Mouse (Mus musculus) retina, postnatal 7 days (tissue): ENCODE data around the gene Mmel1.

ENCODE experiments used
- DNase-seq: peaks from one replicate; pipeline ENCODE4 v3.0.0-alpha.2; 2012; ENCODE audit warnings: low read depth, low spot score

Mmel1 gene

DNA sequence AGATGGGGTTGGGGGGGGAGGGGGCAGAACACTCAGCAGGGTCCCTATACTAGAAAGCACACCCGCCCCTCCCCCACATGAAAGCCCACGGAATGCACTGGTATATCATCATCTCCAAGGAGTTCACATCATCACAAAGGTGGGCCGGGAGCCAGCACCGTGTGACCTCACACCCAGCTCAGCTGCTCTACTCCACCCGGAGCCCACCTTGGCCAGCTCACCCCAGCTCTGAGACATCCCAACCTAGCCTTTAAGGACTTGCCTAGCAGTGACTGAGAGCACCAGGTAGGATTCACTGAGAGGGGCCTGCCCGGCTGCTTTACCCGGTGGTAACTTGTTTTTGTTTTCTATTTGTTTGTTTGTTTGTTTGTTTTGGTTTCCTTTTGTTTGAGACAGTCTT is at the start of gene Mmel1:
Gene Mmel1, plus strand, starts transcription at position 146 of the 400 bp plus-strand sequence.
- DNase-seq, result no peak

DNA sequence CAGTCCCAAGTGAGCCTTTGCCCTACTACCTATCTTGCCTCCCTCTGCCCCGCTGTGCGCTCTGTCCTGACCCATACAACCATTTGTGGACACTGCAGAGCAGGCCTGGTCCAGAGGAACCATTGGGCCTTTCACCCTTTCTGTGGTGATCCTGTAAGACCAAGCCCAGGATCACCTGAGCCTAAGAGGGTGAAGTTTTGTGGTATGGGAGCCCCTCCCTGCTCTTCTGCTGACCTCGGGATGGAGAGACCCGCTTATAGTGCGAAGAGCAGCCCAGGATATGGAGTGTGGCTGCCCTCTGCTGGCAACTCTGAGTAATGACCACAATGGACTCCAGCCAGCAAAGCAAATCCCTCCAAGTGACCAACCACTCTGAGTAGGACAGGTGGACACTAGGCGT is 43.7 kb upstream of the Mmel1 start:
- DNase-seq, result peak; percentile 69

DNA sequence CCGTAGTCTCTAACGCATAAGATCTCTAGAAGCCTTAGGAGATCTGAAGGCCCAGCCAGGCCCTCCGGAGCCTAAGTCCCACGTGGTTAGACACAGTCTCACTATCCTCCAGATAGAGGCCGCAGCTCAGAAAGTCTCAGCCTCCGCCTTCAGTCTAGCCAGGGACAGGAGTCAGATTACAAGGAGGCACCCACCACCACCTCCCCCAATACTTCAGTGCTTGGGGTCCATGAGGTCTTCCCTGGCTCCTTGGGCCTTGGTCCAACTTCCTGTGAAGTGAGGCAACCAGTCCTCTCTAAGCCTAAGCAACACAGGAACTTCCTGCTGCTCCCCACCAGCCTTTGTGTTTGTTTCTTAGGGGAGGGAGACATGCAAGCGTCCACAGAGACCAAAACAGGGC is 43.2 kb upstream of the Mmel1 start:
- DNase-seq, result no peak

DNA sequence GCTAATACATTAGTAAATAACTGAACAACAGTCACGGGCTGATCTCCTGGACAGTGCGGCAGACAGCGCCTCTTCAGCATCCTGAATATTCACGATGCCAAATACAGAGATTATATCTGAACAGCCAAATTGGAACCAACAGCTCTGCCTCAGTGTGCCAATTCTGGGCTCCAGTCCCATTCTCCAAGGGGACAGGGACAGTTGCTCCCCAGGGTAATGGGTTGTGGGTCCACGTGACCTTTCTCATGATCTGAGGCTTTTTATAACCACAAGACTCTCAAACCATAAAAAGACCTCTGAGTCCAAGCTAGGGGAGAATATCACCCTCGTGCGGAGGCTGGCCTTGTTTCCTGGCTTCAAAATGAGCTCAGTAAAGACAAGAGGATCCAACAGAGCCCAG is 42.2 kb upstream of the Mmel1 start:
- no peak for DNase-seq

DNA sequence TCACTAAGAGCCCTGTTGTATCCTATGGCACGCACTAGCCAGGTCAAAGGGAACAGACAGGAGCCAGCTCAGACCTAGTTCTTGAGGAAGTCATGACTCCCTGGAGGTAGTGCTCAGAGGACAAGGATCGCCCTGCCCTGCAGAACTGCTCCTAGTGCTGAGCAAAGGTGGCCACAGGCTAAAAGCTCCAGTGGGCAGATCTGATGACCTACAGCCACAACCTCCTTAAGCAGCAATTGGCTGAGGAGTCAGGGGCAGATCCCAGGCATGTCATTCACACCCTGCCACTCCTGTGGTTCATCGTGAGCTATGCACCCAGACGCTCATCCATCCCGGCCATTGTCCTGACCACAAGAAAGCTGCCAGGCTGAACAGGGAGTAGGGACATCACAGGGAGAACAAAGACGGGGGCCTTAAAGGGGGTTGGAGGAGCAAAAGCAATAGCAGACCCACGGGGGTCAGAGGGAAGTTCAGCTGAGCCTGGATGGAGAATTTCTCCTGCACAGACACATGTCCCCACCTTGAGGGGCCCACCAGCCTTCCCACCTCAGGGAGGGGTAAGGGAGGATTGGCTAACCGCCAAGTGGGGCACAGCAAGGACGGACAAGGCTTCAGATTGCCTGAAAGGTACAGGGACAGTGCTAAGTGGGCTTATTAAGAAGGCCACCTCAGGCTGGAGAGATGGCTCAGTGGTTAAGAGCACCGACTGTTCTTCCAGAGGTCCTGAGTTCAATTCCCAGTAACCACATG is 41.3 kb upstream of the Mmel1 start:
- DNase-seq, result no peak

DNA sequence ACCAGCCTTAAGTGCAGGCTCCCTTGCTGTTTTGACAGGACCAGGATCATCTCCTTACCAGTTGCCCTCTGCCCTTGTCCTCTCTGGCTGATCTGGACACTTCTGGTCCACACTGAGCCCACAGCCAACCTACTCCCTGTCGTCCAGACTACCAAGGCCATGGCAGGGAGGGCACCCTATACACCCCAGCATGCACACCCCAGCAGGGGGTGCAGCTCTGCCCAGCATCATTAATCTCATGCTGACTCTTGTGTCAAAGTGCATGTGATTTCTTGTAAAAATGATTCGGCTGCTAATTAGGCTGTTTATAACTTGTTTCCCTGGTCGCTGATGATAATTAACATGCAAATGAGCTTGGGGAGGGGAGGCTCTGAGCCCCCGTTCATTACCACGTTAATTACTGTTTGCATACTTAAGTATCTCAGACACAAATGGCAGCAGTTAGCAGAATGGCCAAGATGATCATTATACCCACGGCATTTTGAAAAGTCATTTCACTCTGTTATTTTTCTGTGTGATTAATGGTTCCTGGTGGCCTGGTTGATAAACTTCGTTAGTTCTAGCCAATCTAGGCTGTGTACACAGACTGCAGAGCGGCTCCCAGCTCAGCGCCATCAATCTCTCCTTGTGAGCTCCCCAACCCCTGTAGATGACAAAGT is 37.3 kb upstream of the Mmel1 start:
- no peak for DNase-seq

DNA sequence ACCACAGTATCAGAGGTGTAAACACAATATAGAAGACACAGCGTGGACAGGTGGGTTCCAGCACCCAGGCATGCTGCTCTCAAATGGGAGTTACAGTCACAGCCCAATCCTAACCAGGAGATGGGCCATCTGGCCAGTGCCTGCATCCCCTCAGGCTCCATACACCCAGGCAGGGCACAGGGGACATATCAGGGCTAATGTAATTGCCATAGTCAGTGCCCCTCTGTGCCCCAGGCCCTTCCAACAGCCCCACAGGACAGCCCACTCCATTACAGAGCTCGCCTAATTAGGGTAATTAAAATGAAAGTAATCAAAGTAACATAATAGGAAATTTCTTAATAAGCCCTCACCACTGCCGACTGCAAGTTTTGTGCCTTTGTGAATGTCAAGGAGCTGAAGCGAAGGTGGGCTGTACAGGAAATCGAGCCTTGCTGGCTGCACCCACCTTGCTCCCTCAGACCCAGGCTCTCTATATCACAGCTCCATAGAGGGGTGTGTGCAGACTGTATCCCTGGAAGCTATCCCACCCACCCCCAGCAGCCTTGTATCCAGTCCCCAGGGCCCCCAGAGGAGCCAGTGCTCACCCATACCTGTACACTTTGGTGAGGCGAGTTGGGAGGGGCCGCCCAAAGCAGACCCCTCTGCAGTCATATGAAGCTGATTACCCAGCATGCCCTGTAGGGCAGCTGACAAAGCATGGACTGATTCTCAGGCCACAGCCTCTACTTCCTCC is 33.0 kb upstream of the Mmel1 start:
- no peak for DNase-seq

DNA sequence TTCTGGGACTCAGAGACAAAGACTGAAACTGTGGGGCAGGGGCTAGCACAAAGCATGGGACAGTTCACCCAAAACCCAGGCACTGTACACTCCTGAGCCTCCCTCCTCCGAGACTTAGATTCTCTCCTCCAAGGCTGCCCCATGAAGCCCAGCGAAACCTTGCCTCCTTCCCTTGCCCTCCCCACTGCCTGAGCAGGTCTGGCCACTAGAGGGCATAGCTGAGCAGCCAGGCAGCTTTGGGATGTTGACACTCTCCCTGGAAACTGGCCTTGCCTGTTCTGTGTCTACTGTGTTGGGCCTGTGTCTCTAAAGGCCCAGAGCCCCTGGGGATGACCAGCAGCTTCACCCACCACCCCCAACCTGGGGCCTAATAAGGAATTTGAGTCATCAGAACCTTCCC is 32.2 kb upstream of the Mmel1 start, which contains the start of gene Ttc34:
Gene Ttc34, plus strand, starts transcription at position 290 of the 400 bp plus-strand sequence.
- no peak for DNase-seq

DNA sequence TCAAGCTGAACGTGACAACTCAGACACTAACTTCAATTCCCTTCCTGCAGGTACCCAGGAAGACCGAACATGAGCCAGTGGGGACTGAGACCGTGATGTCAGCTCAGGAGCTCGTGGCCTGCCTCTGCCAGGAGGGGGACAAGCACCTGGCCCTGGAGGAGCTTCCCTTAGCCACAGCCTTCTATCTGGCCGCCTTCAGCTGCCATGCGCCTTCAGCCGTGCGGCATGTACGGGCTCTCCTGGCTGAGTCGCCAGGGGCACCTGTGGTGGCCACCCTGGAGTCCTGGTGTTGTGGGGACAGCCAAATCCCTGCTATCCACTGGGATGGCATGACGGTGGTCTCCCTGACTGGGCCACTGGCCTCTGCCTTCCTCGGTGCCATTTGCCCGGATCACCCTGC is 30.6 kb upstream of the Mmel1 start:
- DNase-seq, result no peak

DNA sequence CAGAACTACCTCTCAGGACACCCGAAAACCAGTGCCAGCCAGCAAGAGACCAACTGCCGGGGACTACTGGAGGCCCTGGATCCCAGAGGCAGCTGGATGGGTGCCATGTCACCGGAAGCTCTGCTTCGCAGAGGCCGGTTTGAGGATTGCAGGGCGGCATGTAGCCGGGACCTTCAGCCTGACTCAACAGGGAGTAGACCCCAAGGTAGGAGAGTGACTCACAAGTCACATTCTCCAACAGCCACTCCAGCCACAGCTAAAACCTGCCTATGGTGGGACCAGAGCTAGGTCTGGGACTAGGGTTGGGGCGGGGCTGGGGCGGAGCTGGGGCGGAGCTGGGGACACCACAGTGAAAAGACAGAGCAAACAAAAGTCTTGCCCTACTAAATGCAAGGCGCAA is 30.0 kb upstream of the Mmel1 start:
- DNase-seq, result no peak

DNA sequence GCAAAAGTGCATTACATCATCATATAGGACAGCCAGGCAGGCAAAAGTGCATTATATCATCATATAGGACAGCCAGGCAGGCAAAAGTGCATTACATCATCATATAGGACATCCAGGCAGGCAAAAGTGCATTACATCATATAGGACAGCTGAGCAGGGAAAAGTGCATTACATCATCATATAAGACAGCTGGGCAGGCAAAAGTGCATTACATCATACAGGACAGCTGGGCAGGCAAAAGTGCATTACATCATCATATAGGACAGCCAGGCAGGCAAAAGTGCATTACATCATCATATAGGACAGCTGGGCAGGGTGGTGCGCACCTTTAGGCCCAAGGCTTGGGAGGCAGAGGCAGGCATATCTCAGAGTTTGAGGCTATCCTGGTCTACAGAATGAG is 16.7 kb upstream of the Mmel1 start:
- no peak for DNase-seq

DNA sequence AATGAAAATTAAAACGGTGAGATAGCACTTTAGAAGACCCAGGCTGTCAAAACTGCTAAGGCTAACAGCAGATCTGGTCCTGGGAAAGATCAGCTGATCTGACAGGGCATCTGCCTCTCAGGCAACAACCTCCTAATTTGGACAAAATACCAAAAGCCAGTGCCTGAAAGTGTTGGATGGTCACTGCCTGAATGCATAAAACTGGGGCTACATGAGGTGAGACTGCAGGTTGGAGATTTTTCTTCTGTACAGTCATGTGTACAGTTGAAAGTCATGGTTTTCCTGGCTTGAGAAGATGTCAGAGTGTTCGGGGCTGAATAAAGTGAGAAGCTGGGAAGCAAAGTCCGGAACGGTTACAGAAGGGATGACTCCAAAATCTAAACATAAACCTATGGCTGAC is 15.5 kb upstream of the Mmel1 start:
- no peak for DNase-seq

DNA sequence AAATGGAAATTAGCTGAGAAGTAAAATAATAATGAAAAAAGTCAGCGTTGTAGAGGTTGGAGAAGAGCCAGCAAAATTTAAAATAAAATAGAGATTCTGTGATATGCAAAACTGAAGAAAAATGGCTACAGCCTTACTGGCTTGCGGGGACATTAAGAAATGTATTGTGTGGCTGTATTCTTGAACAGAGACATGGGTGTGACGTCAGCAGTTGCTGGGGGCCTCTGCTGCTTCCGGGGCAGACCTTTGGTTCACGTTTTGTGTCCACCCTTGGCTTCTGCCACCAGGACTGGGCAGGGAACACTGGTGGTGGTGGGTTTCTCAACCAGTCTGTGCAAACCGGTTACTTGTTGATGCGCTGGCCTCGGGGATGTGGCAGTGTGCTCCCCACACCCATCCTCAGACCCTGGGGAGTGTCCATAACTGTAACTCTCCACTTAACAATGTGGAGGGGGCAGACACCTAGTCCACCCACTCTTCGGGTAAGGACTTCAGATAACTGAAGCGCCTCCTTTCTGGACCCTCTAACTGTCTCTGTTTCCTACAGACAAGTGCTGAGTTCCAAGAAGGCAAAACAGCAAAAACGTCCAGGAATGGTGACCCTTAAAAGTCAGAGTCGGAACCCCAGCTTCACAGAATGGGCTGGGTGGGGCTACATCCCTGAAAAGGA is 14.6 kb upstream of the Mmel1 start:
- DNase-seq, result no peak

DNA sequence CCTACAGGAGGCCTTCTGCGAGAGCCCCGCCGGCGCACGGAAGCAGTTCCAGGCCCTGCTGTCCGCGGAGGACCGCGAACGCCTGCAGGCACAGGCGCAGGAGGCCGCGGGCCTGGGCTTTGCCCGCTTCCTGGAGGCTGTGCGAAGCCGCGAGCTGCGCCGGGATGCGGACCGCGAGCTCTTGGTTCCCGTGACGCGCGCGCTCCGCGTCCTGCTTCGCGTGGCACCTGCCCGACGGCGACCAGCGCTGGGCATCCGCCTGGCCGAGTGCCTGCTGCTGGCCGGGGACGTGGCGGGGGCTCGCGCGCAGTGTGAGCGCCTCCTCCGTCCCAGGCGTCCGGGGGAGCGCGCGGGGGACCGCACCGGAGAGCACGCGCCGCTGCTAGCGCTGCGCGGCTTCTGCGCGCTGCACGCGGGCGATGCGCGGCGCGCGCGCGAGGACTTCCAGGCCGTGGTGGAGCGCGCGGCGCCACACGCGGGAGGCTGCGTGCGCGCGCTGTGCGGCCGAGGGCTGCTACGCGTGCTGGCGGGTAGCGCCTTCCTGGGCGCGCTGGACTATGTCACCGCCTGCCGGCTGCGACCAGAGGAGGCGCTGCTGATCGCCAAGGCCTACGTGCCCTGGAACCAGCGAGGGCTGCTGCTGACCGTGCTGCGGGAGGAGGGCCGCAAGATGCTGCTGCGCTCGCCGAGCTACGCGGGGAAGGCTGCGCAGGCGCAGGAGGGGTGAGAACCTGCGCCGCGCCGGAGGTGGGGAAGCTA is 13.5 kb upstream of the Mmel1 start:
- DNase-seq, result peak; percentile 88

DNA sequence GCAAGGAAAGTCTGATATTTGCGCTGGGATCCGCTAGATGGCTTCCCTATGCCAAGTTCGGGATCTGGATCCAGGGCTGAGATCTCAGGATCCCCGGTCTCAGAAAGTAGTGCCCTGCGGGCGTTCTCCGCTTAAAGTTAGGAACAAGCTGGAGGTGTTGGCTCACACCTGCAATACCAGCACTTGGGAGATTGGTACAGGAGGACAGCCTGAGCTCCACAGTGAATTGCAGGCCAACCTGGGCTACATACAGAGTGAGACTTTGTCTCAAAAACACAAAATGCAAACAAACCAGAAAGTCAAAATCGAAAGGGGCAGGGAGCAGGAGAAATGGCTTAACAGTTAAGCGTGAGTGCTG is 12.9 kb upstream of the Mmel1 start:
- DNase-seq, result no peak

DNA sequence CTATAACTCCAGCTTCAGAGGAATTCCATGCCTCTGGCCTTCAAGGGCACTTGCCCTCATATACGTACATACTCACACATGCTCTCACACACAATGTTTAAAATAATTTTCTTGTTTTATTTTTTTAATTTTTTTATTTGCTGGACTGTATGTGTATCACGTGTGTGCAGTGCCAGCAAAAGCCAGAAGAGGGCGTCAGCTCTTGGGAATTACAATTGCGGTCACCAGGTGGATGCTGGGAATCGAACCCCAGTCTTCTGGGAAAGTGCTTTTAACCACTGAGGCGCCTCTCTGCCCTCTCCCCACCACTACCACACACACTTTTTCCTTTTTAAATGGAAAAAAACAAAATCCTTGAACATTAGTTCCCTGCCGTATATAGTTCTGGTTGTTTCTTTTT is 12.5 kb upstream of the Mmel1 start:
- DNase-seq, result no peak

DNA sequence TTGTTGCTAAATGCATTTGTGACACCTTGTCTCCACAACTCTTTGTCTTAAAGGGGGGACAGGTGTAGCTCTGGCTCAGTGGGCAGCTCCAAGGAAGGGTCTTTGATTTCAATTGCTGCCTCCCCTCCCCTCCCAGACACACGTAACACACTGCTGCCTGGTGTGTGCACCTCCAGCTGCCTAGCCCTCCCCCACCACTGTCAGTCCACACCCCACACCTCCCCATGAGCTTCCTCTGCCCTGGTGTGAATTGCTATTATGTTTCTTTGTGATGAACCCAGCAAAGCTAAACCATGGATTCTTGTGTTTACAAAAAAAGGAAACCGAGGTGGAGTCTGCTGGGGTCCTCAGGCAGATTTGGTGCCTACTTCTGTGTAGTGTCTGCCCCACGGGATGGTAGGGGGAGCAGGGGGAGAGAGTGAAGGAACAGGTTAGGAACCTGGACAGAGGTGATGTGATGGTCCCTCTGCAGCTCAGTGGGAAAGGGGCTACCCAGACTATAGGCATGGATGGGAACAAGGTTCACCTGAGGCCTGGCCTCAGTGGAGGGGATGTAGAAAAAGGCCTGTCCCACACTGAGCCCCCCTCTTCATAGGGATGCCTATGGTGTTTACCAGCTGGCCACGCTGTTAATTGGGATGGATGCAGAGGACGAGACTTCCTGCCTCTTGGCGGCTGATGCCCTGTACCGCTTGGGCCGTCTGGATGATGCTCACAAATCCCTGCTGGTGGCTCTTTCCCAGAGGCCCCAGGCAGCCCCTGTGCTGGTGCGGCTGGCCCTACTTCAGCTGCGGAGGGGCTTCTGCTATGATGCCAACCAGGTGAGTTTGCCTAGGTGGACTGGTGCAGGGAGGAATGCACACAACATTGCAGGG is 11.8 kb upstream of the Mmel1 start:
- no peak for DNase-seq

DNA sequence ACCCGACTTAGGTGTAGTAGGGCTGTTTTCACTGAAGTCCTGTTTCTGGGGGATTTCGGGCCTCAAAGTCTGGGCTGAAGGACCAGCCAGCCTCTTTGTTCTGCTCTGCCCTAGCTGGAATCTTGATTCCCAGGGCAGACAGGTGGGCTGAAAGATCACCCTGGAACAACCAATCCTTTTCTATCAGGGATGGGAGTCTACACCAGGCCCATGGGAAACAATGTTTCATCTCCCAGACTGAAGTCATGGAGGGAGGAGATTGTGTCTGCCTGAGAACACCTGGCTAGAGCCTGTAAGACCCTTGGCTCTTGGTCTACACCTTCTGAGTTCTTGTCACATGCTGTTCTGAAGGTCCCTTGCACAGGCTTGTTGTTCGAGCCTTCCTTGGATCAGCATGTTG is 10.8 kb upstream of the Mmel1 start:
- DNase-seq, result no peak

DNA sequence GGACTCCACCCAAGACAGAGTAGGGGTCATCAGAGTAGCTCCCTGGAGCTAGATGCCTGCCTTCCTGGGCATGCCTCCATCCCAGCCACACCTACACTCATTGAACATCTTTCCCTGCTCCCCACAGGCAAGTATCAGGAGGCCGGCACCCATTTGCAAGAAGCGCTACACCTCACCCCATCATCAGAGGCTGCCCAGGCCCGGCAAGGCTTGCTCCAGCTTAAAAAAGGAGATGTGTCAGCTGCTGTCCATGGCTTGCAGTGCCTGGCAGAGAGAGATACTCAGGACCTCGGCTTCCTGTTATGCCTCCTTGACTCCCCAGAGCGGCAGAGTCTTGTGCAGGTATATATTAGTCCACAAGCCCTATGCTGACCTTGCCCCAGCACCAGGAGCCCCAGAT is 7.4 kb upstream of the Mmel1 start:
- DNase-seq, result no peak

DNA sequence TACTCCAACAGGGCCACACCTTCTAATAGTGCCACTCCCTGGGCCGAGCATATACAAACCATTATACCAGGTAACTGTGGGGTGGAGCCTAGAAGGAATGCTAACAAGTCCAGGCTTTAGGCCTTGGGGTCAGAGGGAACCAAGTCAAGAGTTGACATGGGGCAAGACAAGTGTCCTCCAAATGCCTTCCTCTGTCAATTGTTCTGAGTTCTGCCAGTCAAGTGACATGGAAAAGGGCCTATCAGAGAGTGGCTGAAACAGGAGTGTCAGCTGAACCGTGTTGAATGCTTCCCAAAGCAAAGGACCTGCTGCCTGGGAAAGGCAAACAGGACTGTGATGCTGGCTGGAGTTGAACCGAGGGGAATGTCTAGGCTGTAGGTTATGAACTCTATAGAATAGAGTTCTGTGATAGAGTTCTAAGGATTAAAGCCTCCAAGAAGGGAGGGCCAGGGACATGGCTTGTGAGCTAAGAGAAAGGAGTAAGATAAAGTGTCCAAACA is 5.9 kb upstream of the Mmel1 start:
- DNase-seq, result no peak
